In genomic region chr4:104689047-104689446, GRCm38 (mm10) we compare ENCODE assay signal across 17 mouse cellular contexts.
A peak's percentile ranks its signal among the peaks of the same experiment; 100 is the strongest.
DNase-seq lines count a peak whose midpoint lies in the region; ATAC-seq and TF ChIP-seq lines count a peak whose summit lies in the region.
"Had no signal": no experiment of that assay in that cellular context is flagged by ENCODE, and none has a peak within 500 bp of the region (broad histone marks: within the 10 kb centered on the region; RNA-seq: fewer than 3 reads in every experiment).

No protein-coding gene starts in this region.

- no peak for TF ChIP-seq CTCF in layer of hippocampus, adult 2 months (conservative IDR thresholded peaks at IDR 0.05)

- H3K36me3 ChIP-seq in heart, embryonic 12.5 days, result no peaks in the 10 kb centered on the region
- no peaks in the 10 kb centered on the region for H3K36me3 ChIP-seq in midbrain, embryonic 11.5 days (ENCODE audit: control insufficient read depth, insufficient read depth, low read length)
- no peaks in the 10 kb centered on the region for H3K36me3 ChIP-seq in midbrain, embryonic 16.5 days (ENCODE audit: control insufficient read depth, insufficient read depth, low read length)
- H3K36me3 ChIP-seq: embryonic facial prominence, embryonic 15.5 days; G1E; liver, embryonic 13.5 days; lung, embryonic 15.5 days; neural tube, embryonic 12.5 days had no signal

- ATAC-seq in heart, embryonic 12.5 days (ENCODE audit: insufficient number of reproducible peaks, low FRiP score), result peak; percentile 36; the same call in 1 of the 2 replicates
- peak; percentile 71 for ATAC-seq in midbrain, embryonic 11.5 days (ENCODE audit: low FRiP score)
- ATAC-seq in midbrain, embryonic 16.5 days, result peak; percentile 84; the same call in 1 of the 2 replicates
- ATAC-seq: CD4-positive, CD25-positive, alpha-beta regulatory T cell, adult 4 months; forebrain, embryonic 16.5 days had no signal

- H3K27me3 ChIP-seq in heart, embryonic 12.5 days (replicated peaks), result no peaks in the 10 kb centered on the region
- H3K27me3 ChIP-seq in midbrain, embryonic 11.5 days (ENCODE audit: control insufficient read depth, insufficient read depth, low read length), result no peaks in the 10 kb centered on the region
- no peaks in the 10 kb centered on the region for H3K27me3 ChIP-seq in midbrain, embryonic 16.5 days (ENCODE audit: control insufficient read depth, insufficient read depth, low read depth, low read length)
- H3K27me3 ChIP-seq: embryonic facial prominence, embryonic 15.5 days; liver, embryonic 13.5 days; lung, embryonic 15.5 days; neural tube, embryonic 12.5 days had no signal

- no peaks in the 10 kb centered on the region for H3K9me3 ChIP-seq in heart, embryonic 12.5 days (replicated peaks)
- no peaks in the 10 kb centered on the region for H3K9me3 ChIP-seq in midbrain, embryonic 11.5 days (ENCODE audit: control insufficient read depth, low read length)
- no peaks in the 10 kb centered on the region for H3K9me3 ChIP-seq in midbrain, embryonic 16.5 days (replicated peaks; ENCODE audit: control insufficient read depth, low read length, poor library complexity, severe bottlenecking)
- H3K9me3 ChIP-seq: embryonic facial prominence, embryonic 15.5 days; liver, embryonic 13.5 days; lung, embryonic 15.5 days; neural tube, embryonic 12.5 days had no signal

- H3K27ac ChIP-seq in heart, embryonic 12.5 days (ENCODE audit: poor library complexity, severe bottlenecking), result no peak overlapping the region
- peak overlapping the region; percentile 70 for H3K27ac ChIP-seq in layer of hippocampus, adult 2 months
- H3K27ac ChIP-seq in midbrain, embryonic 11.5 days (ENCODE audit: low read depth, low read length), result no peak overlapping the region
- peak overlapping the region; percentile 60; the same call in 1 of the 2 replicates for H3K27ac ChIP-seq in midbrain, embryonic 16.5 days (ENCODE audit: low read length)
- H3K27ac ChIP-seq: embryonic facial prominence, embryonic 15.5 days; liver, embryonic 13.5 days; lung, embryonic 15.5 days; macrophage; neural tube, embryonic 12.5 days had no signal

- intact Hi-C loops in heart, postnatal 36 days (cut with DNase I), result no loop called here

- H3K4me3 ChIP-seq in heart, embryonic 12.5 days, result no peak overlapping the region
- H3K4me3 ChIP-seq in layer of hippocampus, adult 2 months, result no peak overlapping the region
- H3K4me3 ChIP-seq in midbrain, embryonic 11.5 days (ENCODE audit: low read depth, low read length), result no peak overlapping the region
- no peak overlapping the region for H3K4me3 ChIP-seq in midbrain, embryonic 16.5 days (ENCODE audit: low read depth, low read length)
- H3K4me3 ChIP-seq: embryonic facial prominence, embryonic 15.5 days; liver, embryonic 13.5 days; lung, embryonic 15.5 days; neural tube, embryonic 12.5 days had no signal

- no peak overlapping the region for H3K4me2 ChIP-seq in heart, embryonic 12.5 days
- no peak overlapping the region for H3K4me2 ChIP-seq in midbrain, embryonic 11.5 days
- H3K4me2 ChIP-seq in midbrain, embryonic 16.5 days (ENCODE audit: low read length), result no peak overlapping the region
- H3K4me2 ChIP-seq: embryonic facial prominence, embryonic 15.5 days; liver, embryonic 13.5 days; lung, embryonic 15.5 days; neural tube, embryonic 12.5 days had no signal

- WGBS in heart, embryonic 12.5 days, result 15% methylated on average over 3 of the region's 3 CpGs
- 34% methylated on average over 3 of the region's 3 CpGs for WGBS in midbrain, embryonic 11.5 days
- 7% methylated on average over 3 of the region's 3 CpGs for WGBS in midbrain, embryonic 16.5 days

- DNase-seq in heart, postnatal 36 days, result no peak
- no peak for DNase-seq in layer of hippocampus, adult 2 months (ENCODE audit: low spot score in 2 of 2)
- no peak for DNase-seq in layer of hippocampus, postnatal 14 days (ENCODE audit: low spot score in 2 of 2)
- DNase-seq in midbrain, embryonic 11.5 days (ENCODE audit: low spot score, missing footprints), result no peak
- DNase-seq in ovary, postnatal 14 days (ENCODE audit: low spot score), result no peak
- DNase-seq: left cerebral cortex, postnatal 4 days; liver, embryonic 13.5 days; thymus, postnatal 4 days had no signal

- H3K9ac ChIP-seq in heart, embryonic 12.5 days, result no peak overlapping the region
- H3K9ac ChIP-seq in midbrain, embryonic 11.5 days (ENCODE audit: low read length), result no peak overlapping the region
- no peak overlapping the region for H3K9ac ChIP-seq in midbrain, embryonic 16.5 days (ENCODE audit: low read depth, low read length)
- H3K9ac ChIP-seq: embryonic facial prominence, embryonic 15.5 days; liver, embryonic 13.5 days; lung, embryonic 15.5 days; neural tube, embryonic 12.5 days had no signal

- H3K4me1 ChIP-seq in heart, embryonic 12.5 days (replicated peaks), result peaks cover 10% of the 10 kb centered on the region
- no peaks in the 10 kb centered on the region; the same call in 1 of the 2 replicates for H3K4me1 ChIP-seq in midbrain, embryonic 11.5 days (ENCODE audit: control insufficient read depth, insufficient read depth, low read length)
- peaks cover 24% of the 10 kb centered on the region for H3K4me1 ChIP-seq in midbrain, embryonic 16.5 days (ENCODE audit: control insufficient read depth, insufficient read depth, low read length)
- H3K4me1 ChIP-seq: liver, embryonic 13.5 days; lung, embryonic 15.5 days had no signal

Comparison
In these comparisons a context has a peak if more than half of its experiments do, and no peak if none do; other contexts are left out.
1. H3K27ac ChIP-seq: peak in layer of hippocampus, adult 2 months (single experiment) and midbrain, embryonic 16.5 days (single experiment); none in heart, embryonic 12.5 days (single experiment) and midbrain, embryonic 11.5 days (single experiment).
2. Peak in every context shown above with its lines, with median percentiles within 50 percentile points of each other: ATAC-seq.